Mouse (Mus musculus): Measurements from ENCODE around the gene Arsb. TPM values are rescaled to one million over a fixed set of nuclear protein-coding genes. Genes with fewer than 3 reads are reported as not detected.

Arsb gene
- polyA plus RNA-seq, 1 experiment from 2014 or later = 4.1 TPM

GRCm38 (mm10) chr13:93888196-93888595 is 116.8 kb downstream of the Arsb start:
- no peak for DNase-seq
- Histone ChIP-seq H3K4me3 (ENCODE audit: low read depth, low read length) (no peak overlapping the region), H3K9me3 (ENCODE audit: low read length) (no peaks in the 10 kb centered on the region), H3K9ac (replicated peaks) (no peak overlapping the region), H3K4me1 (ENCODE audit: insufficient read depth) (no peaks in the 10 kb centered on the region), H3K27ac (ENCODE audit: low read depth) (no peak overlapping the region), H3K27me3 (ENCODE audit: insufficient read depth, low read length) (no peaks in the 10 kb centered on the region), H3K36me3 (replicated peaks; ENCODE audit: insufficient read depth, low read length) (no peaks in the 10 kb centered on the region), H3K4me2 (ENCODE audit: low read depth, low read length) (no peak overlapping the region)
- 86% methylated on average over 2 of the region's 2 CpGs for WGBS (ENCODE audit: insufficient replicate concordance)
- ATAC-seq = no peak
- no peak for TF ChIP-seq CTCF (IDR thresholded peaks at IDR 0.05; ENCODE audit: low read depth)
- no peak for TF ChIP-seq EP300 (IDR thresholded peaks at IDR 0.05; ENCODE audit: low read depth)

- Histone ChIP-seq H3K4me3 (ENCODE audit: low read depth, low read length) (no peak overlapping the region), H3K36me3 (replicated peaks; ENCODE audit: insufficient read depth, low read length) (no peaks in the 10 kb centered on the region), H3K27me3 (ENCODE audit: insufficient read depth, low read length) (no peaks in the 10 kb centered on the region), H3K4me2 (ENCODE audit: low read depth, low read length) (no peak overlapping the region), H3K27ac (ENCODE audit: low read depth) (no peak overlapping the region), H3K4me1 (ENCODE audit: insufficient read depth) (no peaks in the 10 kb centered on the region), H3K9ac (replicated peaks) (no peak overlapping the region), H3K9me3 (ENCODE audit: low read length) (no peaks in the 10 kb centered on the region)
- ATAC-seq (no peak), DNase-seq (no peak)
- TF ChIP-seq EP300 (IDR thresholded peaks at IDR 0.05; ENCODE audit: low read depth) (no peak), CTCF (IDR thresholded peaks at IDR 0.05; ENCODE audit: low read depth) (no peak)
- WGBS (ENCODE audit: insufficient replicate concordance) = 79% methylated on average over 3 of the region's 3 CpGs
Observed at GRCm38 (mm10) chr13:93888916-93889315, 117.5 kb downstream of the Arsb start.

GRCm38 (mm10) chr13:93889991-93890390 is 118.6 kb downstream of the Arsb start:
- no peaks in the 10 kb centered on the region for H3K4me1 ChIP-seq (ENCODE audit: insufficient read depth)
- DNase-seq = no peak
- no peak for ATAC-seq
- no peak overlapping the region for H3K27ac ChIP-seq (ENCODE audit: low read depth)
- no peaks in the 10 kb centered on the region for H3K9me3 ChIP-seq (ENCODE audit: low read length)
- H3K27me3 ChIP-seq (ENCODE audit: insufficient read depth, low read length) = no peaks in the 10 kb centered on the region
- H3K4me3 ChIP-seq (ENCODE audit: low read depth, low read length) = no peak overlapping the region
- no peak for TF ChIP-seq CTCF (IDR thresholded peaks at IDR 0.05; ENCODE audit: low read depth)
- TF ChIP-seq EP300 (IDR thresholded peaks at IDR 0.05; ENCODE audit: low read depth) = no peak
- no peaks in the 10 kb centered on the region for H3K36me3 ChIP-seq (replicated peaks; ENCODE audit: insufficient read depth, low read length)
- WGBS (ENCODE audit: insufficient replicate concordance) = 48% methylated on average over 3 of the region's 3 CpGs
- H3K4me2 ChIP-seq (ENCODE audit: low read depth, low read length) = no peak overlapping the region
- H3K9ac ChIP-seq (replicated peaks) = no peak overlapping the region

GRCm38 (mm10) chr13:93891276-93891675 is 119.8 kb downstream of the Arsb start:
- no peak overlapping the region for H3K9ac ChIP-seq (replicated peaks)
- H3K4me1 ChIP-seq (ENCODE audit: insufficient read depth) = no peaks in the 10 kb centered on the region
- no peak for ATAC-seq
- DNase-seq = no peak
- H3K27me3 ChIP-seq (ENCODE audit: insufficient read depth, low read length) = no peaks in the 10 kb centered on the region
- WGBS (ENCODE audit: insufficient replicate concordance) = 71% methylated on average over 6 of the region's 6 CpGs
- TF ChIP-seq EP300 (IDR thresholded peaks at IDR 0.05; ENCODE audit: low read depth) (no peak), CTCF (IDR thresholded peaks at IDR 0.05; ENCODE audit: low read depth) (no peak)
- H3K4me3 ChIP-seq (ENCODE audit: low read depth, low read length) = no peak overlapping the region
- H3K27ac ChIP-seq (ENCODE audit: low read depth) = no peak overlapping the region
- H3K9me3 ChIP-seq (ENCODE audit: low read length) = no peaks in the 10 kb centered on the region
- H3K36me3 ChIP-seq (replicated peaks; ENCODE audit: insufficient read depth, low read length) = no peaks in the 10 kb centered on the region
- H3K4me2 ChIP-seq (ENCODE audit: low read depth, low read length) = no peak overlapping the region

- Histone ChIP-seq H3K9ac (replicated peaks) (no peak overlapping the region), H3K4me1 (ENCODE audit: insufficient read depth) (no peaks in the 10 kb centered on the region), H3K36me3 (replicated peaks; ENCODE audit: insufficient read depth, low read length) (no peaks in the 10 kb centered on the region), H3K9me3 (ENCODE audit: low read length) (no peaks in the 10 kb centered on the region), H3K4me3 (ENCODE audit: low read depth, low read length) (no peak overlapping the region), H3K4me2 (ENCODE audit: low read depth, low read length) (no peak overlapping the region), H3K27me3 (ENCODE audit: insufficient read depth, low read length) (no peaks in the 10 kb centered on the region), H3K27ac (ENCODE audit: low read depth) (no peak overlapping the region)
- no peak for ATAC-seq
- 84% methylated on average over 7 of the region's 7 CpGs for WGBS (ENCODE audit: insufficient replicate concordance)
- no peak for DNase-seq
- TF ChIP-seq CTCF (IDR thresholded peaks at IDR 0.05; ENCODE audit: low read depth) (no peak), EP300 (IDR thresholded peaks at IDR 0.05; ENCODE audit: low read depth) (no peak)
Observed at GRCm38 (mm10) chr13:93892101-93892500, 120.7 kb downstream of the Arsb start.

- Histone ChIP-seq H3K4me1 (ENCODE audit: insufficient read depth) (no peaks in the 10 kb centered on the region), H3K27ac (ENCODE audit: low read depth) (no peak overlapping the region), H3K9me3 (ENCODE audit: low read length) (no peaks in the 10 kb centered on the region), H3K27me3 (ENCODE audit: insufficient read depth, low read length) (no peaks in the 10 kb centered on the region), H3K4me2 (ENCODE audit: low read depth, low read length) (no peak overlapping the region), H3K9ac (replicated peaks) (no peak overlapping the region), H3K4me3 (ENCODE audit: low read depth, low read length) (no peak overlapping the region), H3K36me3 (replicated peaks; ENCODE audit: insufficient read depth, low read length) (no peaks in the 10 kb centered on the region)
- DNase-seq (no peak), ATAC-seq (no peak)
- 29% methylated on average over 2 of the region's 2 CpGs for WGBS (ENCODE audit: insufficient replicate concordance)
- TF ChIP-seq CTCF (IDR thresholded peaks at IDR 0.05; ENCODE audit: low read depth) (no peak), EP300 (IDR thresholded peaks at IDR 0.05; ENCODE audit: low read depth) (no peak)
Observed at GRCm38 (mm10) chr13:93894105-93894504, 122.7 kb downstream of the Arsb start.

- ATAC-seq (no peak), DNase-seq (no peak)
- 62% methylated on average over 2 of the region's 2 CpGs for WGBS (ENCODE audit: insufficient replicate concordance)
- Histone ChIP-seq H3K4me2 (ENCODE audit: low read depth, low read length) (no peak overlapping the region), H3K27ac (ENCODE audit: low read depth) (no peak overlapping the region), H3K9me3 (ENCODE audit: low read length) (no peaks in the 10 kb centered on the region), H3K9ac (replicated peaks) (no peak overlapping the region), H3K4me3 (ENCODE audit: low read depth, low read length) (no peak overlapping the region), H3K4me1 (ENCODE audit: insufficient read depth) (no peaks in the 10 kb centered on the region), H3K36me3 (replicated peaks; ENCODE audit: insufficient read depth, low read length) (no peaks in the 10 kb centered on the region), H3K27me3 (ENCODE audit: insufficient read depth, low read length) (no peaks in the 10 kb centered on the region)
- no peak for TF ChIP-seq EP300 (IDR thresholded peaks at IDR 0.05; ENCODE audit: low read depth)
- TF ChIP-seq CTCF (IDR thresholded peaks at IDR 0.05; ENCODE audit: low read depth) = no peak
Observed at GRCm38 (mm10) chr13:93895430-93895829, 124.0 kb downstream of the Arsb start.

All from liver, postnatal 0 days (tissue).